Mouse (Mus musculus) layer of hippocampus, postnatal 14 days (tissue): ENCODE results near the gene Set. TPM values are rescaled to one million over a fixed set of nuclear protein-coding genes. Genes with fewer than 3 reads are reported as not detected.
A peak's percentile ranks its signal among the peaks of the same experiment; 100 is the strongest.
"Not testable (repeated sequence)": the region's sequence is repeated elsewhere in the genome, so short reads cannot be mapped to it uniquely, and the experiment has no call there.

ENCODE experiments used
- DNase-seq, 2 experiments: peaks; one replicate each; pipeline ENCODE4 v3.0.0; 2021 to 2022; ENCODE audit warnings: low spot score in 2 of 2, mixed read lengths in 1 of 2
- long read RNA-seq, 2 experiments: library from polyadenylated mRNA; stranded (forward); transcript quantifications; one replicate each; pipeline ENCODE4 v2.0.0; 2021
- total RNA-seq, 2 experiments: library from RNA; stranded (reverse); gene quantifications; 2 replicates each; pipeline ENCODE4 v1.2.3; 2021

Set gene
- total RNA-seq = 100 to 1,000 TPM; 185 to 190 TPM
- long read RNA-seq, experiment 1, transcript Set-201 (8 exons, 2,834 nt) = major isoform, 137 of 149 reads
- long read RNA-seq, experiment 1, partial matches to known transcripts = 2 of 149 reads
- long read RNA-seq, experiment 1, other reads (novel, unspliced or antisense) = 8 of 149 reads
- long read RNA-seq, experiment 2, transcript Set-201 (8 exons, 2,834 nt) = major isoform, 208 of 233 reads
- long read RNA-seq, experiment 2, partial matches to known transcripts = 16 of 233 reads
- long read RNA-seq, experiment 2, other reads (novel, unspliced or antisense) = 4 of 233 reads

DNA sequence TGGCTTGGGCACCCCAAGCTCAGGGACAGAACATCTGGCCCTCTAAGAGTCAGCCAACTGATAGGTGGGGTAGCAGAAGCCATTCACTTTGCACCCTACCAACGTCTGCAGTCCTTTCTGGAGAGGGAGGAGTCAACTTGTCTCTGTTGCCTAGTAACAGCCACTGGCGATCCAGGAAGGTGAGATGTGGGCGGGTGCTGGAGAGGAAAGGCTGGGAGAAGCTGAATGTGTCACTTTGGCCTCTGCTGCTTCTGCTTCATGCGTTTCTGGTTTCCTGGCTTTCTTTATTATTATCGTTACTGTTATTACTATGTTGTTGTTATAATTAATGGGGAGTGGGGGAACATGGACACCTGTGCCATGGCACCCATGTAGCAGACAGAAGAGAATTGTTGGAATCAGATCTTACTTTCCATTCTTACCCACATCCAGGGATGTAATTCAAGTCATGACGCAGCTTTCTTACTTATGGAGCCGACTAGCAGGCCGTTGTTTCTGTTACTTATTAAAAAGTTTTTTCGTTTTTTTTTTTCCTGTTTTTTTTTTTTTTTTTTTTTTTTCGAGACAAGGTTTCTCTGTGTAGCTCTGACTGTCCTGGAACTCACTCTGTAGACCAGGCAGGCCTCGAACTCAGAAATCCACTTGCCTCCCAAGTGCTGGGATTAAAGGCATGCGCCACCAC lies at the start of gene Set:
TSS of gene Set (plus strand) at position 156 of the 682 bp plus-strand sequence.
- no peak for DNase-seq

DNA sequence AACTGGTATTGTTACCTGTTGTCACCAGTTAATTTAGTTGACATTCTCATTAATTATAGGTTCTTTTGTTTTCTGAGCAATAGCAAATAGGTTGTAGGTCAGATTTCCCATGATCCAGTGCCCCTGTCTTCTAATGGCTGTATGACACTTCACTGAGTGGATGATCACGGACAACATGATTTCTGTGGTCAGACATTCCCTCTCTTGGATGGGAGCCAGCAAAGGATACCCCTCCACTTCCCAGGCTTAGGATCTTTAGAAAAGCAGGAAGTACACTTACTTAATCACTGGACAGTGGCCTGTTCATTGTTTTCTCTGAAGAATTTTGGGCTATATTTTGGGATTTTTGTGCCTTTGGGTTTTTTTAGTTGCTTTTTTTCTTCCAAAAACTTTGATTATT lies 48.1 kb upstream of the Set start:
- no peak for DNase-seq

DNA sequence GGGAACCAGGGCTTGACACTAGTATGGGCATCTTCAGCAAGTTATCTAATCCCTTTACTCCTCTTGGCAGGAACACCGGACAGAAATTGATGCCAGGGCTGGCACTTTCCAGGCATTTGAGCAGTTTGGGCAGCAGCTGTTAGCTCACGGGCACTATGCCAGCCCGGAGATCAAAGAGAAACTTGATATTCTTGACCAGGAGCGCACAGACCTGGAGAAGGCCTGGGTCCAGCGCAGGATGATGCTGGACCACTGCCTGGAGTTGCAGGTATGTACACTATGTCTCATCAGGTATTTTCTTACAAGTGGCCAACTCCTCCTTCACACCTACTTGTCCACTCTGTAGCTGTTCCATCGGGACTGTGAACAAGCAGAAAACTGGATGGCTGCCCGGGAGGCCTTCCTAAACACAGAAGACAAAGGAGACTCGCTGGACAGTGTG lies 46.3 kb upstream of the Set start:
- peak; percentile 62 to 77 for DNase-seq

DNA sequence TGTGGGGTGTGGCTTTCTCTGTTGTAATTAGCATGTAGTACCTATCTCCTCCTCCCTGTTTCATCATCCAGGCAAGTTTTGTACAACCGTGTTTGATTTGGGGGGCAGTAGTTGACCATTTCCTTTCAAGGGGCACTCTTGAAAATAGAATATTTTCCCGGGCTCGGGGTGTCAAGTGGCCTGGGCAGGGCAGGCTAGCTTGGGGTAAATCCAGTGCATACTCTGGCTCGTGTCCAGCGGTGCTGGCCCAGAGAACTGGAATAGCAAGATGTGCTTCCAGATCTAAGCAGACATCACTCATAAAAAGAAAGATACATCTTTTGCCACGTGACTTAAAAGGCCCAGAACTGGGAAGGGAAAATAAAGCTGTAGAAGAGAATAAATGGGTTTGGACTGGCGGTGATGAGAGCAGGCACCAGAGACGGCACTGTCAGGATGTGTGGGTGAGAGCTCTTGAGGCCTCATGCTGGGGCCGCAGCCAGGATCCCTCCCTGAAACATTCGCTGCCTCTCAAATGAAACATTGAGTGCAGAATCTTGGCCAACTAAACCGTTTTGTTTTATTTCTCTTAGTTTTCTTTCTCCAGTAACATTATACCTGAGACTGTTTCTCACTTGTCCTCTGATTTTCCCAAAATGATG lies 42.7 kb upstream of the Set start:
- DNase-seq = no peak

DNA sequence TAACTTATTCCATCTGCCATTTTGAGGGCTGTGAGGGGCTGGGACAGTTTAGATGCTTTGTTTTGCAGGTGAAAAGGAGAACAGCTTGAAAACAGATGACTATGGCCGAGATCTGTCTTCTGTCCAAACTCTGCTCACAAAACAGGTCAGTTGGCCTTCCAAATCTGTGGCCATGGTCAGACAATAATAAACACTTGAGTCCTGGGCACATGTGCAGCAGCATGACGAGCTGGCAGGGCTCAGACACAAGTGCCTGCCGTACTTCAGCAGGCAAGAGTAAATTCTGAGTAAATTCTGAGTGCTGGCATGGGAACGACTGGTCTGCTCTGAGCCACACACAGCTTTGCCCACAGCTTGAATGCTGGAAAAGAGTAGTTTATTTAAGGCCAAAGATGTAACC lies 31.7 kb upstream of the Set start:
- DNase-seq = no peak

DNA sequence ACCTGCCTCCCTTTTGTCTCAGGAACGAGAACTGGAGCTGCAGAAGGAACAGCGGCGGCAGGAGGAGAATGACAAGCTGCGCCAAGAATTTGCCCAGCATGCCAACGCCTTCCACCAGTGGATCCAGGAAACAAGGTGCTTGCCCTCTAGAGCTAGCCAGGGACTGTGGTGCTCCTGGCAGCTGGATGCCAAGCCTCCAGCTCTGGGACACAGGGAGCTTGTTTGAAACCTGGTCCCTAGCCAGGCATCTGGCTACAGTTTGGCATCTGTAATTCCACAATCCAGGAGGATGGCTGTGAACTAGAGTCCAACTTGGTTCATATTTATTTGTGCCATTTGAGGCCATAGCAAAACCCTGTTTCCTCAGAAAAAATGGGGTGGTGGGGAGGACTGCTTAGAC lies 30.2 kb upstream of the Set start:
- DNase-seq = peak in 1 of 2 experiments; percentile 51

DNA sequence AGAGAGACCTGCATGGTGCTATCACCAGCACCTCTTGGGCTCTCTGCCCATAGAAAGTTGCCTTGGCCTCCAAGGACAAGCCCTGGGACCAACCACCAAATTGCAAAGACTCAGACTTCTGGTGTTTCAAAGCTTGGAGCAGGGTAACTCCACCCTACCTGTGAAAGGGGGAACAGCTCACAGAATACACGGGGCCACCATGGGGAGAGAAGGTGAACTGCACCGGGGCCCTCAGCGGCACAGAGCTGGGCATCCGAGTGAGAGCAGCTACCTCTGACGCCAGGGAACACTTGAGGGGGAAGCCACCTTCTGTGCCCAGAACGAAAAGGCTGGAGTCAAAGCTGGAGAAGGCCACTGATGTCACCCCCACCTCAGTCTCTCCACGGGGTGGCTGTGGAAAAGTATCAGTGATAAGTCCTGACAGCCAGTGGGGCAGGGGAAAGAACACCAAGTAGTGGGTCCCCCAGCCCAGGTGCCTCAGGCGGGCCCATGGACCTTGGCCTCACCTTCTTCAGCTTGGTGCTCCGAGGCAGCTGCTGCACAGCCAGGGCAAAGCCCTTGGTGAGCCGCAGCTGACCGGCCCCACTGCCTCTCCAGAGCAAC lies 24.8 kb upstream of the Set start:
- DNase-seq = no peak

DNA sequence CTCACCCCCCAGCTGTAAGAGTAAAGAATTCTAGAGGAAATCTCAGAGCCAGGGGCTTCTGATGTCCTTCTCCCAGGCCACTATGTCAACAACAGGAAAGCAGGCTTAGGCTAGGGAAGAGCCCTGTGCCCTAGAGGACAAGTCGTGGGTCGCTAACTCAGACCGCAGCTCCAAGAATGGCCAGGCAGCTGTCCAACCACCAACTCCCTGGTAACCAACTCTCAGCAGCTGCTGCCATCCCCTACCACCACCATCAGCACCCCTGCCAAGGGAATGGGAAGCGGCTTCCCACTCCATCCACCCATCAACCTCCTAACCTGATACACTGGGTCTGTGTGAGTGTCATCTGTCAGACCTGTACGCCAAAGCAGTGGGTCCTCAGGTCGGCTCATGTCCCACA lies 24.2 kb upstream of the Set start:
- DNase-seq = no peak

DNA sequence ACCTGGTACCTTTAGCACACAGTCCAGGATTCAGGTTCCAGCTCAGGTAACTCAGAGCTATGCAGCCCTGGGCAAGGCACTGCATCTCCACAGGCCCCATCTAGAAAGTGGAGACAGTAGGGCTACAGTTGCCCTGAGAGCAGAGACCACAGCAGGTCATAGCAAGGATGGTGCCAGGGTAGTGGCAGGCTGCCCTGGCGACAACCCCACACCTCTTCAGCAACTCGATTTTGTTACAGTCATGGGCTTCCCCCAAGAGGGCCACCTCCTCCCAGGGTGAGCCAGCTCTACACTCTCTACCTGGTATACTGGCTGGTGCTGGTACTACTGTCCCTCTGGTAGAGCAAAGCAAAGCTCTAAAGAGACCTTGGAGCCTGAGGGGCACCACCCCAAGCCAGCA lies 19.4 kb upstream of the Set start:
- no peak for DNase-seq

DNA sequence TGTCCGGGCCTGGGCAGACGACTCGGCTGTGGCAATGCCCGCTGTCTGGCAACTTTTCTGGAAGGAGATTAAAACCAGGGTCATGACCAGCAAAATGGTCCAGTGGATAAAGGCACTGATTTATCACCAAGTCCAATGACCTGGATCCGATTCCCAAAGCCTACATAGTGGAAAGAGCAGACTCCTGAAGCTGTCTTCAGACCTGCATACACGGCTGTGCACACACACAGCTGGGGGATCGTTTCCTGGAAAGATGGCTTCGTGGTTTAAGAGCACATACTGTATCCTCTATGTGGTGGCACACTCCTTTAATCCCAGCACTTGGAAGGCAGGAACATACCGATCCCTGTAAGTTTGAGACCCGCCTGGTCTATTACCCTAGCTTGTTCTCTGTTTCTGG lies 18.8 kb upstream of the Set start:
- no peak for DNase-seq

DNA sequence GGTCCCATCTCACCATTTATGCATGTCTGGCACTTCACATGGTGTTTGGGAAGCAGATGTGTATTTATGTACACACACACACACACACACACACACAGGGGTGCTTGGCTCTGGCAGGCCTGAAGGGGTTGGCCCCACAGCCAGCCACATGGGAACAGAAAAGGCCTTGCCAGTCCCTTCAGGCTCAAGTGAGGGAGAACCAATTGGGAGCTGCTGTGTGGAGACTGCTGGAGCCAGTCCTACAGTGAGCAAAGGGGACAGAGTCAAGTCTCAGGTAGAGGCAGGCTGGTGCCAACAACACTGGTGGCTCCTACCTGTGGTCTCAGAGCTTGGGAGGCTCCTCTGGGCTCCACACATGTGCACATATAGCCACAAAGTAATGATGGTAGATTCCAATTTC lies 17.5 kb upstream of the Set start:
- no peak for DNase-seq

DNA sequence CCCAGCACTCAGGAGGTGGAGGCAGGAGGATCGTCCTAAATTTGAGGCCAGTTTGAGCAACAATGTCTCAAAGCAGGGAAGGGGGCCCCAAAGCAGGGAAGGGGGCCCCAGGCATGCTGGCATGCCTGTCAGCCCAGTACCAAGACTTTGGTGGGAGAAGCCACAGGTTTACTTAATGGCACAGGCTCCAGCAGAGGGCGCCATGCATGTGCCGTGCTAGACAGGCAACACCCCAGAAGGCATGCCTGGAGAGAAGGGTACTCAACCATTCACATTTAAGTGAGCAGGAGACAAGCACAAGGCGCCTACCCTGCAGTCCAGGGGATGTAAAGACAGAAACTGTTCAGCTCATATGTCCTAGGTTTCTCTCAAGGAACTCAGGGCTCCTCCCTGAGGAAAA lies 14.7 kb upstream of the Set start:
- peak; percentile 67 to 79 for DNase-seq

DNA sequence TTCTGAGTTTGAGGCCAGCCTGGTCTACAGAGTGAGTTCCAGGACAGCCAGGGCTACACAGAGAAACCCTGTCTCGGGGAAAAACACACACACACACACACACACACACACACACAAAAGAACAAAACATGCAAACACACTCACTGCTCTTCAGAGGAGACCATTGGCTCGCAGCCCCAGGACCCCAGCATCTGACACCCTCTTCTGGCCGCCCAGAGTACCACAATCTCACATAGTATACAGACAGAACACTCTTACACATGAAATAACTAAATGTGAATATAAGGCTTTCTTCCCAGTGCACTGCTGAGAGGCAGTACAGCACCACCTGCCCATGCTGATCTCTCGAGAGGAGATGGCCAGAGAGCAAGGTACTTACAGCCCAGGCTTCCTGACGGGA lies 12.6 kb upstream of the Set start:
- no peak for DNase-seq

DNA sequence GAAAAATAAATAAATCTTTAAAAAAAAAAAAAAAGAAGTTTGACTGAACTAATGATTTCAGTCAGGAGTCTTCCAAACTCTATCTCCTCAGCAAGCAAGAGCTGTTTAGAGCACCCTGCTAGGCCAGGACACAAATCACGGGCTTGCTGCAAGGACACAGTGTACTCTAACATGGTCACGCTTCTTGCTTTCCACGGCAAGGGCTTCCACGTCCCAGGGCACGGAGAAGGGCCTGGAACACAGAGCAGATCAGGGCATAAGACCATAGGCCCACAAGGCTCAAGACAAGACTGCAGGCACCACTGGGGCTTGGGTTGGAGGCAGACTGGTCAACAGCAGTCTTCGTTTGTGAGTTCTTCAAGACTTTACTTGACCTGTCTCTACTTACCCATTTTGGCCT lies 10.1 kb upstream of the Set start:
- no peak for DNase-seq

DNA sequence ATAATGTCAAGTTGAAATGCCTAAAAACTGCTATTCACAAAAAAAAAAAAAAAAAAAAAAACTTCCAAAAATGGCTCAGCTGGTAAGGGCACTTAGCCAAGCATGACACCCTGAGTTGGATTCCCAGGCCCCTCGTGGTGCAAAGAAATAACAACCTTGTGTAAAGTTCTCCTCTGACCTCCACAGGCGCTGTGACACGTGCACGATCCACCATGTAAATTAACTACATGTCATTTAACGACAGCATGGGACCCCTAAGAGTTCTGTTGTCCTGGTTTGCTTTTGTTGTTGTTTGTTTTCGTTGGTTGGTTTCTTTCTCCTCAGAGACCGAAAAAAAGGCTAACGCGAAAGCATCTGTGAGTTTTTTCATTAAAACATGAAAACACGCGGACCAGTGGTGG lies 9.1 kb upstream of the Set start:
- no peak for DNase-seq

DNA sequence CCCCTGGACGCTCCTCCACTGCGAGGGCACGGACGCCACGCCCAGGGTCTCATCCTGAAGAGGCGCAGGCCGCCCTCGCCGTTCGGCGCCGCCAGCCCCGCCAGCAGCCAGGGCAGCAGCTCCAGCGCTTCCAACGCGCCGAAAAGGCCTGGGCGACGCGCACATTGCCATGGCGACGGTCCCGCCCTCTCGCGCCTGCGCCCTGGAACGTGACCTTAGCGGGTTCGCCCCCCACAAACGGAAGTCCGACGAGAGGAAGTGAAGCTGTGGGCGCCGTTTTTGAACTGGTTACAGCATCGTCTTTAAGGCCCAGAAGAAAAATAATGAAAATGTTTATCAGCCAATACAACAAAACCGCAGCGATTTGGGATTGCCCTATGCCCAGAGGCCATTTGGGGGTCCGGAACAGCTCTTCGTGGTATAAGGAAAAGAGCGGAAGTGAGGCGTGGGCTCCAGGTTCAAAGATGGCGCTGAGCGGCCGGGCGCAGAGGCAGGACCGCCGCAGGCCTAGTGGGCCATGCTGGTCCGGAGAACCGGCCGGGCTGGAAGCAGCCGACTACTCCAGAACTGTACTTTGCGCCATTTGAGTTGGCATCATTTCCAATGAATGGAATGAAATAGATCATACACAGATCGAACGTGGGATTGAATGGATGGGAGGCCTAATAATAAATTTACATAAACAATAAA lies 8.3 kb upstream of the Set start, which contains the start of gene Wdr34:
TSS of gene Wdr34 (minus strand) at position 183 of the 690 bp plus-strand sequence.
- DNase-seq = peak; percentile 98

DNA sequence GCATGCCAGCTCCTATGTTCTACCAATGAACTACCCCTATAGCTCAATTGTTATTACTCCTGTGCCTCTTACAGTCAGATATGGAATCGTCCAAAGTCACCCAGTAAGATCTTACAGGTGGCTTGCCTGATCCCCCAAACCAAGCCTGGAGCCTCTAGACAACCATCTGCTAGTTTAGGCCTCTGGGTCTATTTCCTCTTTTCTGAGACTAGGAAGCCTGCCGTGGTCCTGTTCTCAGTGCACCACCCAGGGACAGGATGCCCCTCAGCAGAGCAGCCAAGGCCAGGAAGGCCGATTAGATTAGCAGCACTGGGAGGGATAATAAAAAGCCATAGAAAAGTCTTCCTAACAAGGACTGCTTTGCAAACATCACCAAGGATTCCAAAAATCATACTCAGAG lies 7.3 kb upstream of the Set start:
- no peak for DNase-seq

DNA sequence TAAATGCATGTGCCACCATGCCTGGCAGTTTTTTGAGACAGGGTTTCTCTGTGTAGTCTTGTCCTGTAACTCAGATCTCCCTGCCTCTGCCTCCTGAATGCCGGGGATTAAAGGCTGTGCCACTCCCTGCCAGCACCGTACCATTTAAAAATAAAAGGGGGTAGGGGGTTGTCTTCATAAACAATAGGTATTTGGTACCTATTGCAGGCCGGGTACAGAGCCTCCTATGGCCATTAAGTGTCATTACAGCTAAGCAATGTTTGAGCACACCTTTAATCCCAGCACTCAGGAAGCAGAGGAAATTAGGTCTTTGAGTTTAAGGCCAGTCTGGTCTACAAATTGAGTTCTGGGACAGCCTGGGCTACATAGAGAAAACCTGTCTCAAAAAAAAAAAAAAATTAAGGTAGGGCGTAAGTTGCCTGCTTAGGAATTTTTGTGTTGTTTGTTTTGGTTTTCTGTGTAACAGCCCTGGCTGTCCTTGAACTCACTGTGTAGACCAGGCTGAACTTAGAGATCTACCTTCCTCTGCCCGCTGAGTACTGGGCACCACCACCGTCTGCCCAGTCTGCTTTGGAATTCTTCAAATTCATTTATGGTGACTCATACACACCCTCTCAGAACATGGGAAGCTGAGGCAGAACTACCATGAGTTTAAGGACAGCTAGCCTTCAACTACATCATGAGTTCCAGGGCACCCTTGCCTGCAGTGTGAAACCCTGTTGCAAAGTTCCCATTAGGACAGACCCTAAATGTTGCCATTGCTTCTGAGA lies 5.0 kb upstream of the Set start:
- DNase-seq = no peak

DNA sequence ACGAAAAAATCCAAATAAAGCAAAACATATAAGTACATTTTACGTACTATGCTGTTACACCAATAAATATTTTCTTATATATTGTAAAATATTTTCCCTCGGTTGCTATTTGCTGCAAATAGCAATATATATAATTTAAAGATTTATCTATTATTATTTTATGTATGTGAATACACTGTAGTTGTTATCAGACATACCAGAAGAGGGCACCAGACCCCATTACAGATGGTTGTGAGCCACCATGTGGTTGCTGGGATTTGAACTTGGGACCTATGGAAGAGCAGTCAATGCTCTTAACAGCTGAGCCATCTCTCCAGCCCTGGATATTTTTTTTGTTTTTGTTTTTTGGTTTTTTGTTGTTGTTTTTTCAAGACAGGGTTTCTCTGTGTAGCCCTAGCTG lies 1.9 kb upstream of the Set start:
- DNase-seq = not testable (repeated sequence)

DNA sequence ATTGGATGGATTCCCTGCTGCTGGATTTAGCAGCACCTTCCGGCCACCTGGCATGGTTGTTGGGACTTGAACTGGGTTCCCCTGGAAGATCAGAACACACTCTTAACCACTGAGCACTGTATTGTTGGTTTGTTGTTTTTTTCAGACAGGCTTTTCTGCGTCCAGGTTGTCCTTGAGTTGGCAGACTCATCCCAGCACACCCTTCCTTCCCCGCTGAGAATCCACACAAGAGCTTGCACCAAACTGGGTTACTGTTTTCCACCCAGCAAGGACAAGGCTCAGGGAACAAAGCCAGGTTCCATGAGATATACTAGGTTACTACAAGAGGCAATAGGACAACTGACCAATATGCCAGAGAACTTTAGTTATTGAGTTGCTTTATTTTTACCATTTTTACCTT lies 442 bp upstream of the Set start:
- DNase-seq = no peak

DNA sequence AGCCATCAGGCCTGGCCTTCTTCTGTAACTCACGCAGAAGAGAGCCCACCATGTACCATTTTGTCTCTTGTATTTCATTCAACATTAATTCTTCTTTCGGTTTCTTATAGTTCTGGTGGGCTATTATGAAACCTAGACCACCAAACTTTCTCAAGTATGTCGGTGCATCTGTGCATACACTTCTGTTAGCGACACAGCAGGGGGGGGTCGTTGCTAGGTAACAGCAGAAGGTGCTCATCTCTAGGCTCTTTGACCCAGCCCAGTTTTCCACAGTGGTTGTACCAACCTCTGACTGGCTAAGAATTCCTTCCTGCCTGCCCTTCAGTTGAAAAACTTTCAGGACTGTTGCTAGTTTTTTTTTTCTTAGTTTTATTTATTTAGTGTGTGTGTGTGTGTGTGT lies 1.2 kb downstream of the Set start:
- no peak for DNase-seq
